Mouse (Mus musculus) midbrain, embryonic 12.5 days (tissue): ENCODE data around the gene Tmem274. TPM values are rescaled to one million over a fixed set of nuclear protein-coding genes. Genes with fewer than 3 reads are reported as not detected.

Experiments used
- ATAC-seq: fragments of 200-750 bp; cut with Nextera tagmentation; 2 replicates; pipeline ENCODE4 v1.8.0; 2017; ENCODE audit warnings: low read depth, moderate TSS enrichment, moderate library complexity; ENCODE audit not compliant: low FRiP score
- H3K27ac ChIP-seq: fragments of 300-500 bp; sonication (generic); replicated peaks from 2 replicates; pipeline ENCODE4 v1.5.1; 2016; ENCODE audit warnings: mild to moderate bottlenecking
- H3K27me3 ChIP-seq: fragments of 300-500 bp; sonication (generic); 2 replicates; pipeline ENCODE4 v1.6.1; 2016; ENCODE audit warnings: mild to moderate bottlenecking
- H3K36me3 ChIP-seq: fragments of 300-500 bp; sonication (generic); 2 replicates; pipeline ENCODE4 v1.6.1; 2016
- H3K4me1 ChIP-seq: fragments of 300-500 bp; sonication (generic); 2 replicates; pipeline ENCODE4 v1.6.1; 2016
- H3K4me2 ChIP-seq: fragments of 300-500 bp; sonication (generic); replicated peaks from 2 replicates; pipeline ENCODE4 v1.6.1; 2016; ENCODE audit warnings: mild to moderate bottlenecking, moderate library complexity
- H3K4me3 ChIP-seq: fragments of 300-500 bp; sonication (generic); 2 replicates; pipeline ENCODE4 v1.5.1; 2016; ENCODE audit warnings: mild to moderate bottlenecking
- H3K9ac ChIP-seq: fragments of 300-500 bp; sonication (generic); replicated peaks from 2 replicates; pipeline ENCODE4 v1.6.1; 2016; ENCODE audit warnings: mild to moderate bottlenecking, moderate library complexity
- H3K9me3 ChIP-seq: fragments of 300-500 bp; sonication (generic); 2 replicates; pipeline ENCODE4 v1.6.1; 2016; ENCODE audit warnings: mild to moderate bottlenecking
- WGBS: fragments of 180-500 bp; shearing (Covaris S2); methylation state at CpG from one replicate; pipeline ENCODE4 v1.1.7; 2016; 5-methylcytosine and 5-hydroxymethylcytosine counted together
- polyA plus RNA-seq: library from polyadenylated mRNA; unstranded; fragments of >200 nt; fragmentation: Nextera tagmentation; extraction: Ambion mirVana; gene quantifications from 2 replicates; pipeline ENCODE4 v1.2.1, GENCODE M21; 2016

The Tmem274 gene
- polyA plus RNA-seq, 1 experiment from 2014 or later, result 0.31 TPM

DNA sequence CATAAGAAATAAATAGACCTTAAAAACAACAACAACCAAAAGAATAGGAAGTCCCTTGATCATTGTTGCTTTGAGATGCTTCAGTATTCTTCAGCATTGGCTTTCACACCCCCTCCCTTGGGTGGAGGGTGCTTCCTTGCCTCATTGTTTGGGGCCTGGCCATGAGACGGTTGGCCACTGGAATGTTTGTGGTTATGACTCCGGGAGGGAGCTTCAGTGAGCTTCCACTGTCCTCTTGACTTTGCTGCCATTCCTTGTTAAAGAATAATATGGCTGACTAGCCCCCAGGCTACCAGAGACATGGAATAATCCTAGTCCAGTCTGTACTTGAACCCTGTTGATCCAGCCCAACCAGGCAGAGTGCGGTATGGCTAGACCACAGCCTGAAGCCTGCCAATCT, 29.7 kb downstream of the Tmem274 start:
- no peak overlapping the region for H3K9ac ChIP-seq
- no peak overlapping the region for H3K4me3 ChIP-seq
- H3K4me2 ChIP-seq, result no peak overlapping the region
- 84% methylated on average over 3 of the region's 3 CpGs for WGBS
- no peak for ATAC-seq
- no peaks in the 10 kb centered on the region for H3K9me3 ChIP-seq
- H3K4me1 ChIP-seq, result peaks cover 13% of the 10 kb centered on the region; the same call in 1 of the 2 replicates
- H3K27me3 ChIP-seq, result no peaks in the 10 kb centered on the region
- H3K27ac ChIP-seq, result no peak overlapping the region
- H3K36me3 ChIP-seq, result 0 out of 2 replicates have a peak, but pooled peaks cover 9% of the 10 kb centered on the region

DNA sequence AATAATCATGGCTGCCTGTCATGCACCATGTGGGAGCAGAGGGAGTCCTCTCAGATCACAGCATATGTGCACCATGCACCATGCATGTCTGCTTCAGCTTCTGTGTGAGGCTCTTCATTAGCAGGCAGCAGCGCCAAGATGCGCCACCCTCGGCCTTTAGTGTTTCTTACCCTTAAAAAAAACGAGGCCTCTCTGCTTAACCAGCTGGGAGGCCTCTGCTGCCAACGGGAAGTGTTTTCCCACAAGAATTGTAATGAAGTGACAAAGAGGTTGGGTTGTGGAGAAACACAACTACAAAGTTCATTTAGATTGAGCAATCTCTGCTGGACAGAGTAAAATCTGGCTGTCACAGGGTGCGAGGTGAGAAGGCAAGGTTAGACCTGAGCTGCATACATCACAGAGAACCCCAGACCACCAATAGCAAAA, 34.1 kb downstream of the Tmem274 start:
- H3K36me3 ChIP-seq, result no peaks in the 10 kb centered on the region
- no peak overlapping the region for H3K4me3 ChIP-seq
- H3K9me3 ChIP-seq, result no peaks in the 10 kb centered on the region
- 64% methylated on average over 6 of the region's 6 CpGs for WGBS
- no peaks in the 10 kb centered on the region for H3K27me3 ChIP-seq
- no peak overlapping the region; the same call in 1 of the 2 replicates for H3K27ac ChIP-seq
- no peak overlapping the region for H3K9ac ChIP-seq
- ATAC-seq, result no peak
- H3K4me2 ChIP-seq, result no peak overlapping the region
- H3K4me1 ChIP-seq, result peaks cover 4% of the 10 kb centered on the region; the same call in 1 of the 2 replicates

DNA sequence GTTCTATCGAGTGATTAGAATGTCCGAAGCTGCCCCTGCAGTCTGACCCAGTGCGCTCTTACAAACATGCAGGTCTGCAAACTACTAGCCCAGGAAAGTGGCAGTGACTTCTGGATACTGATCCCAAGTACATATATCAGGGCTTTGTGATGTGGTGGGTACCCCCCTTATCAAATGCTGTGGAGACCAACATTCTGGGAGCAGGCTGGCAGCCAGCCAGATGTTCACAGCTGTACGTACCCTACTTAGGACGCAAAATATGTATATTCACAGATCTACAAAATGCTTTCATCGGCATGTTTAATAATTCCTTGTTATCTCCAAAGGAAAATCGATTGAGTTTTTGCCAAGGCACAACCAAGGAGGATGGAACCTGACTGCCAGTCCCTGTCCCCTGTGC, 34.9 kb downstream of the Tmem274 start:
- H3K9me3 ChIP-seq, result no peaks in the 10 kb centered on the region
- no peak overlapping the region for H3K9ac ChIP-seq
- WGBS, result 88% methylated on average over 7 of the region's 7 CpGs
- no peaks in the 10 kb centered on the region for H3K27me3 ChIP-seq
- peaks cover 4% of the 10 kb centered on the region; the same call in 1 of the 2 replicates for H3K4me1 ChIP-seq
- H3K4me3 ChIP-seq, result no peak overlapping the region
- H3K36me3 ChIP-seq, result no peaks in the 10 kb centered on the region
- H3K27ac ChIP-seq, result no peak overlapping the region
- ATAC-seq, result no peak
- no peak overlapping the region for H3K4me2 ChIP-seq

DNA sequence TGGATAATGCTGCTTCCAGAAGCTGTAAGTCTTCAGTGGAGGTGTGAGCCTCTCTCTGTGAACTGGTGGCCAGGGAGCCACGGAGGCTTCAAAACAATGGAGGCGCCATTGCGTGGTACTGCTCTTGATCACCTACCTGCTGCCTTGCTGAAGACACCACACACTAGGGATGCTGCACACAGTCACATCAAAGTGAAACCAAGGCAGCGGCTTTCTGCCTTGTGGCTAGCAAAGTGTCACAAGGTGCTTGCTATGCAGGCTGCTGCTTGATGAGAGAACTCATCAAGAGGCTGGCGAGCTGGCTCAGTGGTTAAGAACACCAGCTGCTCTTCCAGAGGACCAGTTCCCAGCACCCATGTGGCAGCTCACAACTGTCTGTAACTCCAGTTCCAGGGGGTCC, 38.5 kb downstream of the Tmem274 start:
- 89% methylated on average over 5 of the region's 5 CpGs for WGBS
- H3K4me2 ChIP-seq, result no peak overlapping the region
- H3K36me3 ChIP-seq, result no peaks in the 10 kb centered on the region
- H3K27me3 ChIP-seq, result no peaks in the 10 kb centered on the region
- H3K9ac ChIP-seq, result no peak overlapping the region
- H3K4me1 ChIP-seq, result peaks cover 14% of the 10 kb centered on the region
- H3K9me3 ChIP-seq, result no peaks in the 10 kb centered on the region
- no peak overlapping the region for H3K27ac ChIP-seq
- H3K4me3 ChIP-seq, result no peak overlapping the region
- no peak for ATAC-seq

DNA sequence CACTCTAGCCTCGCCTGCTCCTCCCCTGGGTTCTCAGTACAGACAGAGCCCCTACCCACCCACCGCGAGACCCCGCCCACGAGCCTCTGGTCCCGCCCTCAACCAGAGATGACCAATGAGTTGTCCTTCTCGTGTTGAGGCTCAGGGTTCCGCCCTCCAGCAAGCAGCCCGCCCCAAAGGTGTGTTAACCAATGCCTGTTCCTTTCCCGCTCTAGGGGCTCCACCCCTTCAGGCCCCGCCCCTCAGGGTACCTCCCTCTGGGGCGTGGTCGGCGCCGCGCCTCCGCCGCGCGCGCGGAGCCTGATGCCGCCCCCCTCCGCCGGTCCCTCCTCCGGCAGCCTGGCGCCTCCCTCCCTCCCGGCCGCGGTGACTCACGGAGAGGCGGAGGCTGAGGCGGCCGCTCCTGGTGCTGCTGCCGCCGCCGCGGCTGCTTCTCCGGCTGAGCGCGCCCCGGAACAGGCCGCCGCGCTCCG, 40.7 kb downstream of the Tmem274 start, which contains the start of gene Ctnnbip1:
Ctnnbip1 (plus strand) TSS at position 369 of the 473 bp plus-strand sequence.
- Histone ChIP-seq H3K4me1 (peaks cover 17% of the 10 kb centered on the region), H3K9ac (peak within 1 kb of the TSS; percentile 89), H3K9me3 (no peaks in the 10 kb centered on the region), H3K4me3 (peak within 1 kb of the TSS; percentile 79), H3K36me3 (no peaks in the 10 kb centered on the region), H3K27me3 (no peaks in the 10 kb centered on the region), H3K4me2 (peak within 1 kb of the TSS; percentile 90), H3K27ac (peak within 1 kb of the TSS; percentile 46; the same call in 1 of the 2 replicates)
- ATAC-seq, result peak; percentile 99
- WGBS, result under 1% methylated on average over 45 of the region's 46 CpGs

DNA sequence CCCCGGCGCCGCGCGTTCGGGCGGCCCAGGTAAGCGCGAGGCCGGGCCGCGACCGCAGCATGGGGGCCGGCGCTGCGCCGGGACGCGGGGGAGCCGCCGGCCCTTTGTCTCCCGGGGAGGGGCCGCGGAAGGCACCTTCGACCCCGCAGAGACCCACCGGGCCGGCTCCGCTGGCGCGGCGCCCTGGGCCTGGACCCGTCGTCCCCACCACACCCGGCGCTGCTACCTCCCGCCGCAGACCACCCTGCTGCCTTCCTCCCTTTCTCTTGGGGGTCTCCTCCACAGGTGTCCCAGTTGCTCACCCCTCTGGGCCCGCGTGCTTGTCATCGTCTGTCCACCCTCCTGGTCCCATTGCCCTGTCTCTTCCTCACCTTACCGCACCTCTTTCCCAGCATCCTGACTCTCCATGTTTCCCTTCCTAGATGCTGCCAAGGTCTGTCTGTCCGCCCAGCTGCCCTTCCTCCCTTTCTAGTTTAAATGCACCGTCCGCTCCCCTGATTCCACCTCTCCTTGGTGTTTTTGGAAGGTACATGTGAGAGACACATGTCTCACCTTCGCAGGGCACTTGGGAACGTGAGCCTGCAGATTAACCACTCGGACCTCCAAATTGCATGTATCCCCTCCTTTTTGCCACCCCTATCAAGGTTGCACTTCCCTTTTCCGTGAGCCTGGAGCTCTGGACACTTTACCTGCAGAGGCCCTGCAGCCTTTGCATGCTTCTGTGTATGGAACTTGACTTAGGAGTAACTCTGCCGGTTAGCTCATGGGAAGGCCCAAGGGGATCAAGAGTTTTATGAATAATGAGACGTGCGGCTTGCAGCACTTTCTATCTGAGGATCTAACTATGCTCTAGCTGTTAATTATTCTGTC, 41.4 kb downstream of the Tmem274 start:
- 4% methylated on average over 34 of the region's 52 CpGs for WGBS
- H3K9ac ChIP-seq, result peak overlapping the region; percentile 89
- H3K4me3 ChIP-seq, result peak overlapping the region; percentile 79
- H3K27me3 ChIP-seq, result no peaks in the 10 kb centered on the region
- H3K4me2 ChIP-seq, result peak overlapping the region; percentile 90
- no peaks in the 10 kb centered on the region for H3K36me3 ChIP-seq
- peaks cover 17% of the 10 kb centered on the region for H3K4me1 ChIP-seq
- H3K9me3 ChIP-seq, result no peaks in the 10 kb centered on the region
- ATAC-seq, result peak; percentile 38; the same call in 1 of the 2 replicates
- H3K27ac ChIP-seq, result peak overlapping the region; percentile 46; the same call in 1 of the 2 replicates

DNA sequence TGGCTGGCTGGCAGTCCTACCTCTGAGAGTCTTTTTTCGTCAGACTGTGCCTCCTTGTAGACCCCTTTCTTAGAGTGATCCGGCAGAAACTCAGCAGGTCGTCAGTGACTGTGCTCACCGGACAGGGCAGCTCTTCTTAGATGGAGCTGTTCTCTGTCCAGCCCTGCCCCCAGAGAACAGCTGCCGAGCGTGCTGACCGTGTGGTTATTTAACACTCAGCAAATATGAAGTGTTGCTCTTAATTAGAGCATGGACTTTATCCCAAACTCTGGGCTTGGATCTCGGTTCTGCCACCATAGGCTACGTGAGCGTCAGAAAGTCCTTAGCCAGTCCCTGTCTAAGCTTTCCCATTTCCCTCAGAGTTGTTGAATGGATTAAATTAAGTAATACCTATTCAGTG, 44.1 kb downstream of the Tmem274 start:
- WGBS, result 76% methylated on average over 10 of the region's 10 CpGs
- Histone ChIP-seq H3K4me3 (no peak overlapping the region), H3K27ac (no peak overlapping the region), H3K27me3 (no peaks in the 10 kb centered on the region), H3K4me2 (no peak overlapping the region), H3K4me1 (peaks cover 25% of the 10 kb centered on the region), H3K9ac (no peak overlapping the region), H3K9me3 (no peaks in the 10 kb centered on the region), H3K36me3 (no peaks in the 10 kb centered on the region)
- ATAC-seq, result no peak

DNA sequence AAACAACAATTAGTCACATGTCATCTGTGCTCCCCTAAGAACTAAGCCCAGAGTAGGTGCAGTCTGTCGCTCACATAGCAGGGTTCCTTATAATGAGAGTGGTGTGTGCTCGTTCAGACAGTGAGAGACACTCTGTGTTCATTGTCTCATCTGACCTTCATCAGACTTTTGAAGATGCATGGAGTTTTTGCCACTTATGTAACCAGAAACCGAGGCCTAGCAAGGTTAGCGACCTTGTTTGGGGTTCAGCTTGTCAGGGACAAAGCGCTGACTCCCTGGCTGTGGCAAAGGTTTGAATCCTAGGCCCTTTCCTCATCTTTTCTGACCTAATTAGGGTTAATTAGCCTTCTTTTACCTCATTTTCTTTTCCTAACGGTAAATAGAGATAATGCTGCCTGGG, 46.8 kb downstream of the Tmem274 start:
- no peaks in the 10 kb centered on the region for H3K27me3 ChIP-seq
- no peak overlapping the region for H3K4me3 ChIP-seq
- H3K27ac ChIP-seq, result no peak overlapping the region
- 83% methylated on average over 6 of the region's 6 CpGs for WGBS
- no peak overlapping the region for H3K9ac ChIP-seq
- no peaks in the 10 kb centered on the region for H3K9me3 ChIP-seq
- H3K4me2 ChIP-seq, result no peak overlapping the region
- ATAC-seq, result no peak
- peaks cover 29% of the 10 kb centered on the region for H3K4me1 ChIP-seq
- H3K36me3 ChIP-seq, result no peaks in the 10 kb centered on the region

DNA sequence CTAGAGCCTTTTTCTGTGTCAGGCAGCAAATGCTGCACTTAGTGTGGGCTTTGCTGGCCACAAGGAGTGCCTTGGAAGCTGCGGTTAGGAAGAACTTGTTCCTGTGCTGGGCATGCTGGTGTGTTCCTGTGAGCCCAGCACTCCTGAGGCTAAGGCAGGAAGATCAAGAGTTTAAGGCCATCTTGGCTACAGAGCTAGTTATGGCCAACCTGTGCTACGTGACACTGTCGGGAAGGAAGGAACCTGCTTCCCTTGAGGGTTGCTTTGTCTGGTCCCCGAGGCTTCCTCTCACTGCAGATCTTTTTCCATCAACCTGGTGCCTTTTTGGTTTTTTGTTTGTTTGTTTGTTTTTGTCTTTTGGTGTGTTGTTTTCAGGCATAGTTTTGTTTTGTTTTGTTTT, 48.0 kb downstream of the Tmem274 start:
- H3K4me2 ChIP-seq, result no peak overlapping the region
- ATAC-seq, result no peak
- no peak overlapping the region for H3K9ac ChIP-seq
- no peaks in the 10 kb centered on the region for H3K9me3 ChIP-seq
- peaks cover 24% of the 10 kb centered on the region for H3K4me1 ChIP-seq
- no peaks in the 10 kb centered on the region for H3K36me3 ChIP-seq
- no peak overlapping the region for H3K27ac ChIP-seq
- no peaks in the 10 kb centered on the region for H3K27me3 ChIP-seq
- WGBS, result 83% methylated on average over 4 of the region's 4 CpGs
- no peak overlapping the region for H3K4me3 ChIP-seq

DNA sequence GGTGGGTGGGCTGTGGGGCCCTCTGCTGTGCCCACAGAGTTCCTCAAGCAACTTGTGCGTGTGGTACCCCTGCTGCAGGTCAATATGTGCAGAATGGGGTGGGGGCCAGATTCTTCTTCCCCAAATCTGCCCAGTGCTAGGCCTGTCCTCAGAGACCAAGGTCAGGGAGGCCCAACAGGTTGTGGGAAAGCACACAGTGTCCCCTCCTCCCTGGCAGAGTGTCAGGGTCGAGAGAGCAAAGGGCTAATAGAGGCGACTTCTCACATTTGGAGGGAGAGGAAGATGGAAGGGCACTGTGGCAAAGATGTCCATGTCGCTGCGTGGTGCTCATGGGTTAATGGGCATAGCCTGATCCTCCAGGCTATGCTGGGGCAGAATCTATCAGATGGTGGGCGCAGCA, 48.6 kb downstream of the Tmem274 start:
- Histone ChIP-seq H3K9ac (no peak overlapping the region; the same call in 1 of the 2 replicates), H3K36me3 (no peaks in the 10 kb centered on the region), H3K4me3 (no peak overlapping the region), H3K4me2 (no peak overlapping the region), H3K9me3 (no peaks in the 10 kb centered on the region), H3K27ac (no peak overlapping the region), H3K27me3 (no peaks in the 10 kb centered on the region), H3K4me1 (peaks cover 24% of the 10 kb centered on the region)
- ATAC-seq, result no peak
- 82% methylated on average over 6 of the region's 6 CpGs for WGBS

DNA sequence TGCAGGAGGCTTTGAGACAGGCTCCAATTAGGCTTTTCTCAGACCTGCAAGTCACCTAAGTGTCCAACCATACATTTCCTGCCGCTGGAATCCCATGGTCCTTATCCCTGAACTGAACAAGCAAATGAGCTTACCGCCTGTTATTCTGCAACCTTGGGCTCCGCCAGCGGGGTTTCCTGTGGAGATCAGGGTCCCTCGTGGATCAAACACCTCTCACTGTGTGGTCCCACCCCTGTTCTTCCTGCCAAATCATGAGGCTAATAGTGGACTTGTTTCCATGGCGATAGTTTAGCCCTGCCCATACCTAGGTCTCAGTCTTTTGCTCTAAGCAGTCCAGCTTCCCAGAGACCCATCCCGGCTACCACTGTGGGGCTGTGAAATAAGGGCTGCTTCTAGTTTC, 49.2 kb downstream of the Tmem274 start:
- H3K9ac ChIP-seq, result no peak overlapping the region
- H3K27ac ChIP-seq, result no peak overlapping the region
- no peaks in the 10 kb centered on the region for H3K36me3 ChIP-seq
- 42% methylated on average over 7 of the region's 7 CpGs for WGBS
- ATAC-seq, result no peak
- no peak overlapping the region for H3K4me2 ChIP-seq
- no peaks in the 10 kb centered on the region for H3K27me3 ChIP-seq
- no peak overlapping the region for H3K4me3 ChIP-seq
- H3K9me3 ChIP-seq, result no peaks in the 10 kb centered on the region
- H3K4me1 ChIP-seq, result peaks cover 19% of the 10 kb centered on the region

DNA sequence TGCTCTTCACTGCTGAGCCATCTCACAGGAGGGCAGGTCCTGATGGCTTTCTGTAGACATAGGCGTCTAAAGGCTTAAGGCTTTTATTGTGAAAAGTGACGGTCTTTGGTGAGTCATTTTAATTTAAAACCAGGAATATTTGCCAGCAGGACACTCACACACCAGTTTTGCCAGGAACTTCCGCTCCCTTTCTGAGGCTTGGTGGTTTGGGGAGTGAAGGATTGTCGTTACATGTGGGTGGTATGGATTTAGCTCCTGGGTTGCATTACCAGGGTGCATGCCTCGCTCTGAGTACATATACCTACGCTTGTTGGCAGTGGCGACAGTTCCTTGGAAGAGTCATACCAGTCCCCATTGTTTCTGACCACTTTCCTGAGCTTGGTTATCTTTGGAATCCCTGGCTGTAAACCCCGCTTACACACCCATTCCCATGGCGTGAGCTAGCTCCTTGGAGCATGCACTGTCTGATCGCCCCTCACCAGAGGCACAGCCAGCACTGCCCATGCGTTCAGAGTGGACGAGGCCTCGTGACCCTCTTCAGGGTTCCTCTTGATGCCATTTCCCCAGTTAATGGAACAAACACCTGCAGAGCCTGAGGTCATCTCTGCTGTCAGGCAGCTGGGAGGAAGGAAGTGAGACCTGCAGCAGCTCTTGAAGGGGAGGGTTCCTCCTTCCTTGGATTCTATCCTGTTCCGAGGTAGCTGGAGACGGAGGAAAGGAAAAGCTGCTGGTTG, 50.6 kb downstream of the Tmem274 start:
- ATAC-seq, result no peak
- Histone ChIP-seq H3K4me1 (peaks cover 18% of the 10 kb centered on the region), H3K27me3 (no peaks in the 10 kb centered on the region), H3K4me3 (no peak overlapping the region), H3K9ac (no peak overlapping the region), H3K4me2 (no peak overlapping the region), H3K9me3 (no peaks in the 10 kb centered on the region), H3K27ac (0 out of 2 replicates have a peak overlapping the region, but pooled peaks have one; percentile 3), H3K36me3 (no peaks in the 10 kb centered on the region)
- 85% methylated on average over 15 of the region's 15 CpGs for WGBS
